Mouse (Mus musculus): ENCODE measurements around the gene 1810065E05Rik. TPM values are rescaled to one million over a fixed set of nuclear protein-coding genes. Genes with fewer than 3 reads are reported as not detected.

Gene 1810065E05Rik
- polyA plus RNA-seq (2015; fragmentation: Nextera tagmentation; extraction: Ambion mirVana), result not detected in 2 replicates

GRCm38 (mm10) chr11:58420815-58421214 is at the start of gene 1810065E05Rik:
Gene 1810065E05Rik, plus strand, starts transcription at chr11:58421111.
- 26% methylated on average over 1 of the region's 1 CpGs for WGBS

GRCm38 (mm10) chr11:58377273-58377672 is 43.6 kb upstream of the 1810065E05Rik start:
- ATAC-seq (ENCODE audit: insufficient number of reproducible peaks, low FRiP score, low TSS enrichment, low read depth), result no peak
- WGBS, result 68% methylated on average over 2 of the region's 2 CpGs
- no peaks in the 10 kb centered on the region for H3K4me1 ChIP-seq

More at GRCm38 (mm10) chr11:58420815-58421214, at the start of gene 1810065E05Rik:
- Histone ChIP-seq H3K9ac (no peak within 1 kb of the TSS), H3K27me3 (no peaks in the 10 kb centered on the region), H3K4me3 (no peak within 1 kb of the TSS), H3K4me2 (no peak within 1 kb of the TSS), H3K27ac (no peak within 1 kb of the TSS), H3K9me3 (no peaks in the 10 kb centered on the region), H3K36me3 (no peaks in the 10 kb centered on the region), H3K4me1 (no peaks in the 10 kb centered on the region)
- no peak for ATAC-seq (ENCODE audit: insufficient number of reproducible peaks, low FRiP score, low TSS enrichment, low read depth)

GRCm38 (mm10) chr11:58377686-58378085 is 43.2 kb upstream of the 1810065E05Rik start:
- WGBS, result 66% methylated on average over 1 of the region's 1 CpGs
- no peak for ATAC-seq (ENCODE audit: insufficient number of reproducible peaks, low FRiP score, low TSS enrichment, low read depth)
- H3K27me3 ChIP-seq, result no peaks in the 10 kb centered on the region
- no peak overlapping the region for H3K4me2 ChIP-seq
- H3K9me3 ChIP-seq, result no peaks in the 10 kb centered on the region
- H3K36me3 ChIP-seq, result no peaks in the 10 kb centered on the region
- H3K27ac ChIP-seq, result no peak overlapping the region
- no peaks in the 10 kb centered on the region for H3K4me1 ChIP-seq
- no peak overlapping the region for H3K9ac ChIP-seq
- H3K4me3 ChIP-seq, result no peak overlapping the region

More at GRCm38 (mm10) chr11:58377273-58377672, 43.6 kb upstream of the 1810065E05Rik start:
- H3K4me3 ChIP-seq, result no peak overlapping the region
- no peaks in the 10 kb centered on the region for H3K36me3 ChIP-seq
- no peaks in the 10 kb centered on the region for H3K27me3 ChIP-seq
- no peak overlapping the region for H3K9ac ChIP-seq
- H3K9me3 ChIP-seq, result no peaks in the 10 kb centered on the region
- no peak overlapping the region for H3K27ac ChIP-seq
- H3K4me2 ChIP-seq, result no peak overlapping the region

GRCm38 (mm10) chr11:58378763-58379278 is 42.1 kb upstream of the 1810065E05Rik start, which contains the start of gene Lypd8:
Gene Lypd8, plus strand, starts transcription at chr11:58379043.
- no peaks in the 10 kb centered on the region for H3K36me3 ChIP-seq
- H3K4me3 ChIP-seq, result no peak within 1 kb of the TSS
- ATAC-seq (ENCODE audit: insufficient number of reproducible peaks, low FRiP score, low TSS enrichment, low read depth), result no peak
- H3K27ac ChIP-seq, result no peak within 1 kb of the TSS
- H3K9me3 ChIP-seq, result no peaks in the 10 kb centered on the region
- 92% methylated on average over 3 of the region's 3 CpGs for WGBS
- H3K27me3 ChIP-seq, result no peaks in the 10 kb centered on the region
- H3K9ac ChIP-seq, result no peak within 1 kb of the TSS
- H3K4me2 ChIP-seq, result no peak within 1 kb of the TSS
- H3K4me1 ChIP-seq, result no peaks in the 10 kb centered on the region

- Histone ChIP-seq H3K27ac (no peak overlapping the region), H3K9me3 (no peaks in the 10 kb centered on the region), H3K4me2 (no peak overlapping the region), H3K27me3 (no peaks in the 10 kb centered on the region), H3K9ac (no peak overlapping the region), H3K4me3 (no peak overlapping the region), H3K36me3 (no peaks in the 10 kb centered on the region), H3K4me1 (no peaks in the 10 kb centered on the region)
- 82% methylated on average over 1 of the region's 1 CpGs for WGBS
- ATAC-seq (ENCODE audit: insufficient number of reproducible peaks, low FRiP score, low TSS enrichment, low read depth), result no peak
Measured at GRCm38 (mm10) chr11:58379516-58379915, 41.4 kb upstream of the 1810065E05Rik start.

- Histone ChIP-seq H3K4me3 (no peak overlapping the region), H3K4me2 (no peak overlapping the region), H3K9me3 (no peaks in the 10 kb centered on the region), H3K27me3 (no peaks in the 10 kb centered on the region), H3K27ac (no peak overlapping the region), H3K36me3 (no peaks in the 10 kb centered on the region), H3K4me1 (no peaks in the 10 kb centered on the region), H3K9ac (no peak overlapping the region)
- ATAC-seq (ENCODE audit: insufficient number of reproducible peaks, low FRiP score, low TSS enrichment, low read depth), result no peak
- WGBS, result 91% methylated on average over 6 of the region's 6 CpGs
Measured at GRCm38 (mm10) chr11:58382471-58382870, 38.4 kb upstream of the 1810065E05Rik start.

- Histone ChIP-seq H3K36me3 (no peaks in the 10 kb centered on the region), H3K9ac (no peak overlapping the region), H3K4me2 (no peak overlapping the region), H3K27me3 (no peaks in the 10 kb centered on the region), H3K9me3 (no peaks in the 10 kb centered on the region), H3K4me1 (peaks cover 2% of the 10 kb centered on the region; the same call in 1 of the 2 replicates), H3K27ac (no peak overlapping the region), H3K4me3 (no peak overlapping the region)
- WGBS, result 59% methylated on average over 6 of the region's 6 CpGs
- ATAC-seq (ENCODE audit: insufficient number of reproducible peaks, low FRiP score, low TSS enrichment, low read depth), result no peak
Measured at GRCm38 (mm10) chr11:58399985-58400645, 20.8 kb upstream of the 1810065E05Rik start.

- WGBS, result 56% methylated on average over 5 of the region's 5 CpGs
- H3K27me3 ChIP-seq, result no peaks in the 10 kb centered on the region
- no peak for ATAC-seq (ENCODE audit: insufficient number of reproducible peaks, low FRiP score, low TSS enrichment, low read depth)
- H3K27ac ChIP-seq, result no peak overlapping the region
- H3K4me1 ChIP-seq, result peaks cover 2% of the 10 kb centered on the region; the same call in 1 of the 2 replicates
- H3K36me3 ChIP-seq, result no peaks in the 10 kb centered on the region
- no peak overlapping the region for H3K4me3 ChIP-seq
- H3K9me3 ChIP-seq, result no peaks in the 10 kb centered on the region
- no peak overlapping the region for H3K9ac ChIP-seq
- H3K4me2 ChIP-seq, result no peak overlapping the region
Measured at GRCm38 (mm10) chr11:58400655-58401054, 20.3 kb upstream of the 1810065E05Rik start.

GRCm38 (mm10) chr11:58408066-58408465 is 12.8 kb upstream of the 1810065E05Rik start:
- no peak overlapping the region for H3K27ac ChIP-seq
- WGBS, result 55% methylated on average over 3 of the region's 3 CpGs
- no peak overlapping the region for H3K9ac ChIP-seq
- H3K36me3 ChIP-seq, result no peaks in the 10 kb centered on the region
- no peaks in the 10 kb centered on the region for H3K4me1 ChIP-seq
- H3K27me3 ChIP-seq, result no peaks in the 10 kb centered on the region
- no peaks in the 10 kb centered on the region for H3K9me3 ChIP-seq
- ATAC-seq (ENCODE audit: insufficient number of reproducible peaks, low FRiP score, low TSS enrichment, low read depth), result no peak
- H3K4me2 ChIP-seq, result no peak overlapping the region
- no peak overlapping the region for H3K4me3 ChIP-seq

GRCm38 (mm10) chr11:58418336-58418735 is 2.6 kb upstream of the 1810065E05Rik start:
- WGBS, result 54% methylated on average over 3 of the region's 3 CpGs
- Histone ChIP-seq H3K36me3 (no peaks in the 10 kb centered on the region), H3K27ac (no peak overlapping the region), H3K4me1 (no peaks in the 10 kb centered on the region), H3K4me2 (no peak overlapping the region), H3K4me3 (no peak overlapping the region), H3K9me3 (no peaks in the 10 kb centered on the region), H3K9ac (no peak overlapping the region), H3K27me3 (no peaks in the 10 kb centered on the region)
- ATAC-seq (ENCODE audit: insufficient number of reproducible peaks, low FRiP score, low TSS enrichment, low read depth), result no peak

- no peak within 1 kb of the TSS for H3K4me3 ChIP-seq
- H3K4me2 ChIP-seq, result no peak within 1 kb of the TSS
- H3K27me3 ChIP-seq, result no peaks in the 10 kb centered on the region
- no peaks in the 10 kb centered on the region for H3K4me1 ChIP-seq
- no peak for ATAC-seq (ENCODE audit: insufficient number of reproducible peaks, low FRiP score, low TSS enrichment, low read depth)
- WGBS, result 84% methylated on average over 3 of the region's 3 CpGs
- H3K36me3 ChIP-seq, result no peaks in the 10 kb centered on the region
- H3K9ac ChIP-seq, result no peak within 1 kb of the TSS
- no peak within 1 kb of the TSS for H3K27ac ChIP-seq
- H3K9me3 ChIP-seq, result no peaks in the 10 kb centered on the region
Measured at GRCm38 (mm10) chr11:58432259-58432658, 11.3 kb downstream of the 1810065E05Rik start, which contains the start of gene Gm12253. Gene Gm12253, plus strand, starts transcription at chr11:58432559.

GRCm38 (mm10) chr11:58437866-58438265 is 17.0 kb downstream of the 1810065E05Rik start:
- no peaks in the 10 kb centered on the region; the same call in 1 of the 2 replicates for H3K4me1 ChIP-seq
- WGBS, result 18% methylated on average over 5 of the region's 5 CpGs
- H3K27ac ChIP-seq, result no peak overlapping the region
- no peak overlapping the region for H3K4me3 ChIP-seq
- H3K9ac ChIP-seq, result no peak overlapping the region
- no peaks in the 10 kb centered on the region for H3K27me3 ChIP-seq
- no peaks in the 10 kb centered on the region for H3K9me3 ChIP-seq
- ATAC-seq (ENCODE audit: insufficient number of reproducible peaks, low FRiP score, low TSS enrichment, low read depth), result no peak
- no peaks in the 10 kb centered on the region for H3K36me3 ChIP-seq
- no peak overlapping the region for H3K4me2 ChIP-seq

Data from limb, embryonic 15.5 days (tissue).